Mouse (Mus musculus) spleen, postnatal 36 days (tissue): ENCODE data around the gene Fam129b.

Source experiments
- DNase-seq, 2 experiments: peaks; one replicate each; pipeline ENCODE4 v3.0.0; 2022; ENCODE audit warnings: low spot score in 2 of 2, mixed read lengths in 1 of 2

Gene Fam129b

DNA sequence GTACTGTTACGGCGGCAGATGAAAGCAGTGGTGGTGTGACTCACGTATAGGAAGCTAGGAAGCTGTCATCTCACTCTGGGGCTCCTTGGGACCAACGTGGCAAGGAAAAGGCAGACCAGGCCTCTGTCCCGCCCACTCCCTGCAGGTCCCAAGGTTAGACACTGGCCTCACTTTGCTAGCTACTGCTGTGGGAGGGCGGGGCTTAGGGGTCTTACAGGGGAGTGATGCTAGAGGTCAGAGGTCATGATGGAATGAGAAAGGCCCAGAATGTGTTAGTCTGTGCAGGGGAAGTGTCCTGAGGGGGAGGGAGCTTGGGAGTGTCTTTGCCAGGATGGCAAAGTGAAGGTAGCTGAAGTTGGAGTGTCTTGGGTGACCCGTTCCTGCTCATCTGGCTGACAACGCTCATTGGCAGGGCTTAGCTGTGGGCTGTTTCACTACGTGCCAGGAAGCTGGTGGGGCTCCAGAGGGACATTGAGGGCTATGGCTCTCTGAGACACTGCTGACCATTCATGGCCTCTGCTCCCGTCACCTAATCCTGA, 48.5 kb downstream of the Fam129b start:
- no peak for DNase-seq

GRCm38 (mm10) chr2:32926330-32927075, 50.6 kb downstream of the Fam129b start:
- DNase-seq: no peak

DNA sequence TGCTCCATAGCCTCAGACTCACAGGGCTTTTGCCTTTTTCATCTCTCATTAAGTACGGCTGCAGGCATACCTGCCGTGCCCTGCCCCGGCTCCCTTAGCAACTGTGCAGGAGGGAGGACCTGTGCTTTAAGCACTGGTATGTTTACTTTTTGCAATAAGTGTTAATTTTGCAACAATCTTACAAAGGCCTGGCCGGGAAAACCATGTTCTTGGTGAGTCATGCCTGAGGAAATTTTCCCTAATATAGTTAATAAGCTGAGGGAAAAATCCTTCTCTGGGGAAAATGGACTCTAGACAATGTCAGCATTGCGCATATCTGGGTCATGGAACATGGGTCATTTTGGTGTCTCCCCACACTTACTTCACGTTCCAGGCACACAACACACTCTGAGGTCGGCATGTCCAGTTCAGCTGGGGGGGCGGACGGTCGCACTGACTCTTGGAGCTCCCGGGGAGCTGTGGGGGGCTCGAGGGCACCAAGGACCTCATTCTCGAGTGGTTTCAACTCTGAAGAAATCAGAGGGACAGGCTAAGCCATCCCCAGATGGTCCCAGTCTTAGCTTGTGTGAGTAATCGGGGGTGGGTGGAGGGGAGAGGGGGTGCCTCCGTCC, 51.8 kb downstream of the Fam129b start:
- no peak for DNase-seq

DNA sequence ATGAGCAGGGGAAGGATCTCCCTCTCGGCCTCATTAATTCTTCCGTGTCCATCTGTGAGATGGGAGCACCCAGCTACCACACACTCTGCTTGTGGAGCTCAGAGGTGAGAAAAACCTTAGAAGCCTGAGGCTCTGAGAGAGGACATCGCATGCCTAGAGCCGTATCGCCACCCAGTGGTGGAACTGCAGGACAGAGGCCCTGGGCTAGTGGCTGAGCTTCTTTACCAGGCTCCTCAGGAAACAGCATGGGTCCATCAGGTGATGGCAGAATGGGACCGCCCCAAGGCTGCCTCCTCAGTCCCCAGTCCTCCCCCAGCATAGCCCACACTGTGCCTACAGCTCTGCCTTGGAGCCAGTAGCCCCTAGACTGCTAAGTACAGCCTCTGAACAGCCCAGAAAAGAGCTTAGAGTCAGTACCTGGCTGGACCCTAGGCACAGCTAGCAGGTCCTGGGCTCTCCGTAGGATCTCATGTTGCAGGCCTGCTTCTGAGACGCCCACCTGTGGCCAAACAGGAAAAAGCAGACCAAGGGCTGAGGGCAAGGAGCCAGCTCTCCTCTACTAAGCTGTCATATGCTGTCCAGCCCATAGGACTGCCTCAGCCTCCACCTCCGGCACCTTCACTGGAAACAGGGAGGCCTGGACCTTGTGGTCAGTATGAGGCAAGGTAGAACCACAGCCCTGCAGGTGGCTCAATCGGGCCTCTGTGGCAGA, 52.5 kb downstream of the Fam129b start:
- peak; percentile 39 to 44 for DNase-seq

GRCm38 (mm10) chr2:32928947-32929829, 53.3 kb downstream of the Fam129b start:
- no peak for DNase-seq

DNA sequence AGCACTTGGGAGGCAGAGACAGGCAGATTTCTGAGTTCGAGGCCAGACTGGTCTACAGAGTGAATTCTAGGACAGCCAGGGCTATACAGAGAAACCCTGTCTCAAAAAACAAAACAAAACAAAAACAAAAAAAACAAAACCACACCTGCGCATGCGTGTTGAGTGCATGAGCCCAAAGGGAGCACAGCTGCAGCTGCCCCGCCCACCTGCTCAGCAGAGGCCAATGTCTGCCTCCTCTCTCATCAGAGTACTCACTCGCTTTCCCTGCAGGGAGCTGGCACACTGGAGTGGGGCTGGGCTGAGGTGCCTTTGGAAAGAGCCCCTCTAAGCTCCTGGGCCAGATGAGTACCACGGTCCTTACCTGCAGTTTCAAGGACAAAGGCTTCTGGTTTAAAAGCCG, 55.8 kb downstream of the Fam129b start:
- no peak for DNase-seq

DNA sequence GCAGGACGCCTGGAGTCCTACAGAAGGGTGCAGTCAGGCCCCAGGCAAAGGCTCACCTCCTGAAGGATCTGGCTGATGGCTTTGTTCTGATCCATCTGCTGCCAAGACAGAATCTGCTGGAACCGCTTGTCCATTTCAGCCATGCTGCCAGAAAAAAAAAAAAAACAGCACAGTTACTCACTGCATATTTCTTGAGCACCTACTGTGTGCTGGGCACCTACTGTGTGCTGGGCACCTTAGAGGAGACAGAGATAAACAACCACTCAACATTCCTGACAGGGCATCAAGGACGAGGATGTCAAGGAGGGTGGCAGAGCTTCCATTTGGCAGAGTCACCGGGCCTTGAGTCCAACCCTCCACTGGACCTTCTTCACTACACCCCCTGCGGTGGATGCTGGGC, 62.8 kb downstream of the Fam129b start:
- DNase-seq: no peak

GRCm38 (mm10) chr2:32939418-32939817, 63.5 kb downstream of the Fam129b start:
- peak; percentile 28 to 56 for DNase-seq

DNA sequence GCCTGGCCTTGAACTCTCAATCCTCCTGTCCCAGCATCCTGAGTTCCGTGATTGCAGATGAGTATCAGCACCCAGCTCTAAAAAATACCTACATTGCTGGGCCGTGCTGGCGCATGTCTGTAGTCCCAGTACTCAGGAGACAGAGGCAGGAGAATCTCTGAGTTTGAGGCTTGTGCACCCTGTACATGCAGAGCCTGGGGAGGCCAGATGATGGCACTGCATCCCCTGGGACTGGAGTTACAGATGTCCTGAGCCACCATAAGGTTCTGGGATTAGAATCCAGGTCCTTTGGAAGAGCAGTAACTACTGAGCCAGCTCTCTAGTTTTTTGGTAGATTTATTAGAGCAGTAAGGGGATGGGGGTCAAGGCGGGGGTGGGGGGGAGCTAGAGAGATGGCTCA, 64.6 kb downstream of the Fam129b start:
- no peak for DNase-seq

- no peak for DNase-seq
Observed at GRCm38 (mm10) chr2:32947454-32947853, 71.5 kb downstream of the Fam129b start.

DNA sequence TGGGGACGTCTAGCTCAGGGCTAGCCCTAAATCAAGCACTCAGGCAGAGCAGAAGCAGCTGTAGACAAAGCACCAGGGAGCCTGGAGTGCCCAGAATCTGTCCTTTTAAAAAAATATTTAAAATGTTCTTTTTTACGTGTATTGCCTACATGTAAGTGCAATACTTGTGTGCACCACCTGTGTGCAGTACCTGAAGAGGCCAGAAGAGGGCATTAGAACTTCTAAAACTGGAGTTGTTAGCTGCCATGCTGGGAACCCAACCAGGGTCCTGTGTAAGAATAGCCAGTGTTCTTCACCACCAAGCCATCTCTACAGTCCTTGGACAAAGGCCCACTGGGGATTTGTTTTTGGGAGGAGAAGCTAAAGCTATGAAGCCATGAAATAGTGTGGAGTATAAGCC, 78.7 kb downstream of the Fam129b start:
- no peak for DNase-seq

DNA sequence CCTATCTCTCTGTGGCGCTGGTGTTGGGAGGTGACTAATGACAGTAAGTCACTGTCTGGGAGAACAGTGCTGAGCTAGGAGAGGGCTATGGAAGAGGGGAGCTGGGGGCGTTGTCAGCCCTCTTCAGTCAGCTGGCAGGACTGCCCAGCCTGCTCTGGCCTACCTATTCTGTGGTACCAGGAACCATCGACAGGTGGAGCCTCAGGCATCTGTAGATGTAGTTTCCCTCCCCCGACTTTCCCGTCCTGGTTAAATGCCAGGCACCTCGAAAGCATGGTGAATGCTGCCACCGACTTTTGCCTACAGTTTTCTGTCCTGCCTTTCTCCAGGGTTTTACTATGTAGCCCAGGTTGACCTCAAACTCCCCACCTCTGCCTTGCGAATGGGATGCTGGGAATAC, 81.4 kb downstream of the Fam129b start:
- DNase-seq: no peak

DNA sequence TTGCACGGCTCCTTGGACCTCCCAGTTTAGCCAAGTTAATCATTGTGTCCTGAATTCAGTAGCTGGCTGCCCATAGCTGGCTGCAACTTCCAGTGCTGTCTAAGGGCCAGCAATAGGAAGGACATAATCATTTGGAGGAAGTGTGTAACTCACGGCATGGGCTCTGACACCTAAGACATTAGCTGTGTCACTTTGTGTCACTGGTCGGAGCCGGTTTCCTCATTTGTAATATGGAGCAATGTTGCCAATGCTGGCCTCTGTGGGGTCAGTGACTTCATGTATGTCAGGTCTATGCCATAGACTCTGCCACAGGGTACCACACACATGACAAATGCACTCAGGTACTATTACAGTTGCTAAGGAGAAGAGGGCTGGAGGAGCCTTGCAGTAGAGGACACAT, 84.4 kb downstream of the Fam129b start:
- no peak for DNase-seq

DNA sequence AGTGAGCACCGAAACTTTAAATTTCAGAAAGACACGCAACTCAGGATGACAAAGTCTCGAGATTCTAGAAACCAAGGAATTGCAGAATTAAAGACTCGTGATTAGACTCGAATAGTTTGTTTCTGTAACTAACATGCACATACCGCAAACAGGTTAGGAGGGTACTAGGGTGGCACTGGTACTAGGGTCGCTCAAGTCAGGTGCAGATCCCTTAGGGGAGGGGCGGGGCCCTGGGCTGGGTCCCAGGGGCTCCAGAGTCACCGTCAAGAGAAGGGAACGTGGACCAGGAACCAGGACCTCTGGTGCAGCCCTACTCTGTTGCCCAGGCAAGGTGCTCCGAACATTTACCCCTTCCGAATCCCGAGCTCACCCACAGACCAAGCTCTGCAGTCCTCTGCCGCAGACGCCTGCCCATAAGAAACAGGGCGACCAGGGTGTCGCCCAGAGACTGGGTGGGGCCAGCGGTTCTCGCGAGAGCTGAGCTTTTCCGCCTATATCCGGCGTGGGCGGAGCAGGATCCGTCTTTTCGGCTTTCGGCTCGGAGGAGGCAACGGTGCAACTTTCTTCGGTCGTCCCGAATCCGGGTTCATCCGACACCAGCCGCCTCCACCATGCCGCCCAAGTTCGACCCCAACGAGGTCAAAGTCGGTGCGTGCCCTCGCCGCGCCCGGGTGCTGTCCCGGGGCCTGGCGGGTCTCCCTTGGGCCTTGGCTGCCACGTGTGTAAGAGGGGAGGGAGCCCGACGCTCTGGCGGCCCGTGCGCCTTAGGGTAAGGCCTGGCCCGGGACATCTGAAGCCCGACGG, 85.5 kb downstream of the Fam129b start, which contains the start of the genes Rpl12 and Lrsam1:
Rpl12 (plus strand) TSS at position 368 of the 804 bp plus-strand sequence.
Lrsam1 (minus strand) TSS at position 423 of the 804 bp plus-strand sequence.
- DNase-seq: peak; percentile 92 to 93

DNA sequence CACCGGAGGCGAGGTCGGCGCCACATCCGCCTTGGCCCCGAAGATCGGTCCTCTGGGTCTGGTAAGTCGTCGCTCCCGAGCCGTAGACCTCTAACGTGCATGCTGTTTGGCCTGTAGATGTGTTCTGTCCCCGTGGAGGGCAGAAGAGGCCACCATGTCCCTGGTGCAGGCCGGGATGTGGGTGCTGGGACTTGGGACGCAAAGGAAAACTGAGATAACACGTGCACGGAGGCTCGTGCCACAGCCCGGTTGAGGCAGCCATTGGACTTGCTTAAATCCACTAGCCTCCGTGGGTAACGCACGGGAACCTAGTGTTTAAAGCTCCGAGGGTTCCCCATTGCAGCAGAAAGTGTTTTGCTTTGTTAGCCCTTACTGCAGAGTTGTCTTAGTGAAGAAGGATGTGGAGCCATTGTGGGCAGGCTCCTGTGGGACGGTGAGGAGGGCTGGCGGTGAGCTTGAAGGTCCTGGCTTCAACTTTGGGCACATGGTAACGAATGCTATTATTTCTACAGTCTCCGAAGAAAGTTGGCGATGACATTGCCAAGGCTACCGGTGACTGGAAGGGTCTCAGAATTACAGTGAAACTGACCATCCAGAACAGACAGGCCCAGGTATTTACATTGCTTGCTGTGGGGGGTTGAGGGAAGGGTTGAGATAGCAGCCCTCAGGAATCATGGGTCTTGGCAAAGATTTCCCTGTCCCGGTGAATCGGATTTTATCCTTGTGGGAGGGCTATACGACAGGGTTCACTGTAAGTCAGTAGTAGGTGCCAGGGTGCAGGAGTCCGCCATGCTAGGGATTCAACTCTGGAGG, 86.4 kb downstream of the Fam129b start:
- DNase-seq: no peak

- peak; percentile 42 to 50 for DNase-seq
Observed at GRCm38 (mm10) chr2:32962875-32963220, 86.9 kb downstream of the Fam129b start.

- DNase-seq: no peak
Observed at GRCm38 (mm10) chr2:32963544-32963943, 87.6 kb downstream of the Fam129b start.

GRCm38 (mm10) chr2:32963981-32964380, 88.1 kb downstream of the Fam129b start:
- no peak for DNase-seq

- peak in 1 of 2 experiments; percentile 31 for DNase-seq
Observed at GRCm38 (mm10) chr2:32964659-32965457, 88.9 kb downstream of the Fam129b start.
